In the genomic region with DNA sequence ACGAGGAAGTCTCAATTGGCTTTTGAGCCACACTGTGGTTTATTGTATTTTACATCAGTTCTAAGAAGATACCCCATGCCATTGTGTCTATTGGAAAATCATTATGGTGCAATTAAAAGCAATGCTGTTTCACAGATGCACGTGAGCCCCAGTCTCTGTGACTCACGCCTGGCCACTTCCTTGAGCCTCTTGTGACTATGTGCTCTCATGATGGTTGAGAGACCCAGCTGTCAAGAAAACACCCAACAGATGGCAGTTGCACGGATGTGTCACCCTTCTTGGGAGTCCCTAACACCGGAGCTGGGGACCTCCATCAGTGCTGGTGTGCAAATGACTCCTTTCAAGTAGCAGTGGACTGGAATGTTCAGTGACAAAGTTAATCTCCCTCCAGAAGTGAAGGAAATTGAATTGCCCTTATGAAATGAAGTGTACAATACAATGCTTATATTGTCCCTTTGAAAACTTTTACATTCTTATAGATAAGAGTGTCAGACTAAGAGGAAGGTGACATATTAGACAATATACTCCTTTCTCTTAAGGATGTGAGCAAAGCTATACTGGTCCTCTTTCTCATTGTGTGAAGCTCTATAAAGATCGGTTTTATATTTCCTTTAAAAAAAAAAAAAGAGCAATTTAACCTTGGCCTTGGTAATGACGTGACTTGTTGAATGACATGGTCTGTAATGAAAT, we compare ENCODE assay signal across 21 mouse cellular contexts.
DNase-seq lines count a peak whose midpoint lies in the region; ATAC-seq and TF ChIP-seq lines count a peak whose summit lies in the region.
"Had no signal": no experiment of that assay in that cellular context is flagged by ENCODE, and none has a peak within 500 bp of the region (broad histone marks: within the 10 kb centered on the region; RNA-seq: fewer than 3 reads in every experiment).

No protein-coding gene starts in this region.

- 65% methylated on average over 7 of the region's 7 CpGs for WGBS in intestine, embryonic 15.5 days
- WGBS in forebrain, embryonic 12.5 days = 49% methylated on average over 7 of the region's 7 CpGs

- H3K4me3 ChIP-seq in CH12.LX (replicated peaks in 1 of 3; ENCODE audit: low read depth in 2 of 3, low read length in 2 of 3, poor library complexity in 1 of 3) = no peak overlapping the region
- no peak overlapping the region for H3K4me3 ChIP-seq in intestine, embryonic 15.5 days (replicated peaks)
- H3K4me3 ChIP-seq in myocyte = no peak overlapping the region
- no peak overlapping the region for H3K4me3 ChIP-seq in forebrain, embryonic 12.5 days (replicated peaks)
- H3K4me3 ChIP-seq: embryonic facial prominence, embryonic 13.5 days; gastrocnemius, adult 2 months; limb, embryonic 15.5 days; liver, embryonic 15.5 days; neural tube, embryonic 12.5 days had no signal

- DNase-seq in retina, postnatal 1 day = peak; percentile 41
- DNase-seq in retina, embryonic 14.5 days (ENCODE audit: low spot score) = no peak
- DNase-seq in CH12.LX (ENCODE audit: extremely low read depth) = peak; percentile 89
- no peak for DNase-seq in cerebellum, postnatal 36 days
- DNase-seq: adrenal gland, postnatal 36 days; cerebellum, adult 2 months; gastrocnemius, adult 2 months; heart, adult 18-20 months; kidney, adult 9 months; kidney, postnatal 25 days; spleen, adult 18-20 months had no signal

- H3ac ChIP-seq in myocyte (ENCODE audit: control insufficient read depth, insufficient read length) = no peak overlapping the region

- ATAC-seq in intestine, embryonic 15.5 days = peak; percentile 70
- no peak for ATAC-seq in frontal cortex, adult (ENCODE audit: low TSS enrichment)
- ATAC-seq in forebrain, embryonic 12.5 days (ENCODE audit: low FRiP score) = no peak; the same call in 1 of the 2 replicates
- ATAC-seq: hindbrain, postnatal 0 days; lung, postnatal 0 days had no signal

- H3K27me3 ChIP-seq in CH12.LX (replicated peaks) = no peaks in the 10 kb centered on the region
- H3K27me3 ChIP-seq in intestine, embryonic 15.5 days (replicated peaks) = no peaks in the 10 kb centered on the region
- no peaks in the 10 kb centered on the region for H3K27me3 ChIP-seq in myocyte (ENCODE audit: control insufficient read depth, insufficient read depth, insufficient read length)
- peaks cover 9% of the 10 kb centered on the region; the same call in 1 of the 2 replicates for H3K27me3 ChIP-seq in forebrain, embryonic 12.5 days
- H3K27me3 ChIP-seq: limb, embryonic 15.5 days; liver, embryonic 15.5 days had no signal

- TF ChIP-seq EP300 in CH12.LX (IDR thresholded peaks at IDR 0.05; ENCODE audit: low read length) = peak; percentile 75; the same call in 1 of the 2 replicates

- H3K27ac ChIP-seq in CH12.LX (ENCODE audit: insufficient read depth, low read depth) = no peak overlapping the region
- no peak overlapping the region for H3K27ac ChIP-seq in intestine, embryonic 15.5 days
- no peak overlapping the region for H3K27ac ChIP-seq in forebrain, embryonic 12.5 days
- H3K27ac ChIP-seq: embryonic facial prominence, embryonic 13.5 days; gastrocnemius, adult 2 months; hindbrain, postnatal 0 days; limb, embryonic 15.5 days; liver, embryonic 15.5 days; neural tube, embryonic 12.5 days had no signal

- H3K36me3 ChIP-seq in CH12.LX (replicated peaks in 1 of 2; ENCODE audit: control insufficient read depth in 1 of 2, insufficient read depth in 1 of 2, low read length in 1 of 2) = no peaks in the 10 kb centered on the region
- H3K36me3 ChIP-seq in intestine, embryonic 15.5 days = no peaks in the 10 kb centered on the region
- no peaks in the 10 kb centered on the region for H3K36me3 ChIP-seq in myocyte (ENCODE audit: control insufficient read depth, insufficient read depth)
- no peaks in the 10 kb centered on the region for H3K36me3 ChIP-seq in forebrain, embryonic 12.5 days (replicated peaks)
- H3K36me3 ChIP-seq: embryonic facial prominence, embryonic 13.5 days; limb, embryonic 15.5 days; liver, embryonic 15.5 days; neural tube, embryonic 12.5 days had no signal

- H3K9me3 ChIP-seq in CH12.LX (replicated peaks; ENCODE audit: low read length) = no peaks in the 10 kb centered on the region
- no peaks in the 10 kb centered on the region for H3K9me3 ChIP-seq in intestine, embryonic 15.5 days
- H3K9me3 ChIP-seq in forebrain, embryonic 12.5 days = no peaks in the 10 kb centered on the region
- H3K9me3 ChIP-seq: embryonic facial prominence, embryonic 13.5 days; limb, embryonic 15.5 days; liver, embryonic 15.5 days; neural tube, embryonic 12.5 days had no signal

- dilution Hi-C loops in CH12.LX (cut with MboI; ENCODE audit: extremely low pct_ligation_motif_present, extremely low pct_unique_long_range_greater_than_20kb, low sequenced_read_pairs) = no loop called here

- peak overlapping the region; percentile 55; the same call in 1 of the 2 replicates for H3K4me2 ChIP-seq in CH12.LX (ENCODE audit: insufficient read depth, low read depth, poor library complexity, severe bottlenecking)
- H3K4me2 ChIP-seq in intestine, embryonic 15.5 days (replicated peaks) = no peak overlapping the region
- no peak overlapping the region for H3K4me2 ChIP-seq in myocyte (ENCODE audit: low read depth)
- no peak overlapping the region for H3K4me2 ChIP-seq in forebrain, embryonic 12.5 days
- H3K4me2 ChIP-seq: embryonic facial prominence, embryonic 13.5 days; limb, embryonic 15.5 days; liver, embryonic 15.5 days; neural tube, embryonic 12.5 days had no signal

- in situ Hi-C loops in CH12.LX (cut with MboI; ENCODE audit: low pct_ligation_motif_present, low pct_unique_long_range_greater_than_20kb, low sequenced_read_pairs) = no loop called here

- no peak overlapping the region for H3K9ac ChIP-seq in CH12.LX (ENCODE audit: insufficient read depth, low read depth)
- no peak overlapping the region for H3K9ac ChIP-seq in intestine, embryonic 15.5 days
- no peak overlapping the region for H3K9ac ChIP-seq in forebrain, embryonic 12.5 days
- H3K9ac ChIP-seq: embryonic facial prominence, embryonic 13.5 days; limb, embryonic 15.5 days; liver, embryonic 15.5 days; neural tube, embryonic 12.5 days had no signal

- TF ChIP-seq POLR2A in CH12.LX (IDR thresholded peaks at IDR 0.05; ENCODE audit: low read depth, low read length) (no peak), myocyte (IDR thresholded peaks at IDR 0.05; ENCODE audit: insufficient read length, low read depth) (no peak)

- H3K4me1 ChIP-seq in CH12.LX (ENCODE audit: control insufficient read depth in 1 of 2, insufficient read depth in 2 of 2) = peaks cover 24 to 49% of the 10 kb centered on the region in 2 experiments
- 0 out of 2 replicates have a peak, but pooled peaks cover 2% of the 10 kb centered on the region for H3K4me1 ChIP-seq in intestine, embryonic 15.5 days (replicated peaks)
- peaks cover 11% of the 10 kb centered on the region; the same call in 1 of the 2 replicates for H3K4me1 ChIP-seq in forebrain, embryonic 12.5 days
- H3K4me1 ChIP-seq: embryonic facial prominence, embryonic 13.5 days; limb, embryonic 15.5 days; liver, embryonic 15.5 days; neural tube, embryonic 12.5 days had no signal

- H3K79me2 ChIP-seq in CH12.LX (replicated peaks; ENCODE audit: control insufficient read depth, extremely low read depth, insufficient read depth, poor library complexity, severe bottlenecking) (no peaks in the 10 kb centered on the region), myocyte (ENCODE audit: control insufficient read depth, insufficient read depth) (no peaks in the 10 kb centered on the region)

- TF ChIP-seq RAD21 in CH12.LX (IDR thresholded peaks at IDR 0.05; ENCODE audit: low read depth, low read length) = no peak; the same call in 1 of the 2 replicates

- TF ChIP-seq CTCF in CH12.LX (conservative IDR thresholded peaks at IDR 0.05 in 1 of 2, IDR thresholded peaks at IDR 0.05 in 1 of 2; ENCODE audit: low read depth in 2 of 2, low read length in 2 of 2) = no peak

TF ChIP-seq in CH12.LX, 34 proteins besides CTCF, POLR2A, EP300 and RAD21 (continues in another document):
- TF ChIP-seq USF1 (IDR thresholded peaks at IDR 0.05; ENCODE audit: low read depth, low read length) = no peak
- TF ChIP-seq CHD2 (IDR thresholded peaks at IDR 0.05; ENCODE audit: low read length) = no peak
- no peak for TF ChIP-seq TBP (conservative IDR thresholded peaks at IDR 0.05; ENCODE audit: low read depth, low read length)
- TF ChIP-seq MYC (IDR thresholded peaks at IDR 0.05; ENCODE audit: low read depth, low read length) = peak; percentile 39; the same call in 1 of the 2 replicates
- TF ChIP-seq IRF4 (IDR thresholded peaks at IDR 0.05; ENCODE audit: low read depth, low read length) = peak; percentile 79
- TF ChIP-seq ZNF384 (IDR thresholded peaks at IDR 0.05; ENCODE audit: low read depth, low read length) = no peak; the same call in 1 of the 2 replicates
- peak; percentile 100 for TF ChIP-seq ETS1 (conservative IDR thresholded peaks at IDR 0.05; ENCODE audit: low read depth, low read length)
- TF ChIP-seq USF2 (conservative IDR thresholded peaks at IDR 0.05; ENCODE audit: low read depth, low read length) = no peak
- TF ChIP-seq NRF1 (IDR thresholded peaks at IDR 0.05; ENCODE audit: low read depth, low read length) = no peak
- TF ChIP-seq PAX5 (IDR thresholded peaks at IDR 0.05; ENCODE audit: low read length) = no peak
- peak; percentile 44 for TF ChIP-seq JUN (IDR thresholded peaks at IDR 0.05; ENCODE audit: insufficient read depth, low read depth, low read length)
- TF ChIP-seq BHLHE40 (IDR thresholded peaks at IDR 0.05; ENCODE audit: low read depth, low read length) = peak; percentile 100
- no peak for TF ChIP-seq KAT2A (IDR thresholded peaks at IDR 0.05; ENCODE audit: insufficient replicate concordance, low read length)

TF ChIP-seq in myocyte, 11 proteins besides CTCF, POLR2A, EP300 and RAD21:
- TF ChIP-seq POLR2AphosphoS2 (IDR thresholded peaks at IDR 0.05; ENCODE audit: insufficient read length, low read depth) (no peak), TCF3 (IDR thresholded peaks at IDR 0.05; ENCODE audit: insufficient read length, low read depth) (no peak), E2F4 (IDR thresholded peaks at IDR 0.05; ENCODE audit: insufficient read depth) (no peak), REST (IDR thresholded peaks at IDR 0.05; ENCODE audit: insufficient read depth, insufficient read length) (no peak), USF1 (IDR thresholded peaks at IDR 0.05; ENCODE audit: low read depth) (no peak), MYOG (IDR thresholded peaks at IDR 0.05; ENCODE audit: control insufficient read depth in 1 of 3, insufficient read depth in 1 of 3, insufficient read length in 2 of 3, low read depth in 2 of 3) (peak in 1 of 3 experiments; percentile 82), CEBPB (IDR thresholded peaks at IDR 0.05; ENCODE audit: insufficient read depth, poor library complexity, severe bottlenecking) (peak; percentile 73; the same call in 1 of the 2 replicates), TCF12 (IDR thresholded peaks at IDR 0.05; ENCODE audit: insufficient read depth, poor library complexity, severe bottlenecking) (peak; percentile 1), SRF (IDR thresholded peaks at IDR 0.05; ENCODE audit: control insufficient read depth, insufficient read length, low read depth) (no peak), MYOD1 (IDR thresholded peaks at IDR 0.05; ENCODE audit: control insufficient read depth in 1 of 3, insufficient read length in 2 of 3, low read depth in 2 of 3) (peak in 2 of 3 experiments; percentile 25 to 75), MAX (IDR thresholded peaks at IDR 0.05; ENCODE audit: low read depth) (no peak)

Comparison
In these comparisons a context has a peak if more than half of its experiments do, and no peak if none do; other contexts are left out.
1. DNase-seq: peak in retina, postnatal 1 day (single experiment) and CH12.LX (single experiment); none in retina, embryonic 14.5 days (single experiment) and cerebellum, postnatal 36 days (0 of 2).